Mouse (Mus musculus) natural killer cell, adult 2 months (primary cell): ENCODE results near the gene Kctd11.

Experiments
- DNase-seq, 2 experiments: peaks; one replicate each; pipeline ENCODE4 v3.0.0; 2022; ENCODE audit warnings: low spot score in 2 of 2

The Kctd11 gene

DNA sequence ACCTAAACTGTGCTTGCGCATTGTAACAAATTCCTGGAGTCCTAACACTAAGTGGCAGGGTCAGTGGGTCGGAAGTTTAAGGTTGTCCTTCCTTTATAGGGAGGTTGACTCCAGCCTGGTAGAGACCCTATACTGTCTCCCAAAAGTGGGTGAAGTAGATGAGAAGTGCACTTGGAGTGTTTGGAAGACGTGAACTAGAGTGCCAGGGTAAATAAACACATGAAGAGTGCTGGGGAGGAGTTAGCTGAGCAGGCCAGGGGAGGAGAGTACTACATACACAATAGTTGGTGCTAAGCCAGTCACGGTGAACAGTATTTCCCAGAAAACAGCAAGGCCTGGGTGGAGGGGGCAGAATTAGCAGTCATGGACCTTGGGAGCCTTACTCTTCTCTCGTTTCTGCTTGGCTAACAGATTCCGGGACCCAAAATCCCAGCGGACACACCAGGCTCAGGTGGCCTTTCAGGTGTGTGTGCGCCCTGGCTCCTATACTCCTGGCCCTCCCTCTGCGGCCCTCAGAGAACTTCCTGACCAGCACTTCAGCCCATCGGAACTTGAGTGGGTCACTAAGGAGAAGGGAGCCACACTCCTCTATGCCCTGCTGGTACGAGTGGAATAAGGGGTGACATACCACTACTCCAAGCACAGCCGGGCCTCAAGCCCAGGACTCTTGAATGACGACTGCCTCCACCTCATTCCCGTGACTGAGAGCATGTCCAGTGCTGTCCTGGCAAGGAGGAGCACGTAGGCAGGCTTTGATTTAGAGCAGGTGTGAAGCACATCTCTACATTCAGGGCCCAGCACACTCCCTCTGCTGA lies 31.7 kb upstream of the Kctd11 start:
- DNase-seq: no peak

DNA sequence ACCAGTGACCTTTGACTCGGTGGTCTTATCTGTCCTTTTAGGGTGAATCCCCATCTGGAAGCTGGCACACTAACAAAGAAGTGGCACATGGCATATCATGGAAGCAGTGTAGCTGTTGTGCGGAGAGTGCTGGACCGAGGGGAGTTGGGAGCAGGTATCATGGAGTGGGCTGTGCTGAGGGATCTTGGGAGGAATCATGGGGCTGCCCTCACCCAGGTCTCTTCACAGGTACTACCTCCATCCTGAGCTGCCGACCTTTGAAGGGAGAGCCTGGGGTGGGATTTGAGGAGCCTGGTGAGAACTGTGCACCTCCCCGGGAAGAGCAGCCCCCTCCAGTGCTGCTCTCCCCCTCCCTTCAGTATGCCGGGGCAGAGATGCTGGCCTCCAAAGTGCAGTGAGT lies 30.5 kb upstream of the Kctd11 start:
- DNase-seq: no peak

DNA sequence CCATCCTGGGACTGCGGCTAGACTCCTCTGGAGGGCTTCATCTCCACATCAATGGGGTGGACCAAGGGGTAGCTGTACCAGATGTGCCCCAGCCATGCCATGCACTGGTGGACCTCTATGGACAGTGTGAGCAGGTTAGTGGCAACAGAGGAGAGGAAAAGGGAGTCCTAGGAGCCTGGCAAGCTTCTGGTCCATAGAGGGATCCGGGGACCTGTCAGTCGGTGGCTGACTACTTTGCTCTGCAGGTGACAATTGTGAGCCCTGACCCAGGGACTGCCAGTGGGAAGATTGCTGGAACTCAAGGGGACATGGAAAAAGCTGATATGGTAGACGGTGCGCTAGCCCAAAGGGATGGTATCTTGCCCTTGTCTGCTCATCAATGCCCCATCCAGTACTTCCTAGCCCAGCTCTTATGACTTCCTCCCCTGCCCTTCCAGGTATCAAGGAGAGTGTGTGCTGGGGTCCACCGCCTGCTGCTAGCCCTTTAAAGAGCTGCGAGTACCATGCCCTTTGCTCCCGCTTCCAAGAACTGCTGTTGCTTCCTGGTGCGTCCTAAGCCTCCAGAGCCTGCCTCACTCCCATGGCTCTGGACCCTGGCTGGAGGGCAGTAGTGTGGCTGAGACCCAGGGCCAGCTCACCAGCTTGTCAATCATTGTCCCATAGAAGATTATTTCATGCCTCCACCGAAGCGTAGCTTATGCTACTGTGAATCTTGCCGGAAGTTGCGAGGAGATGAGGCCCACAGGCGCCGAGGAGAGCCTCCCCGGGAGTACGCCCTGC lies 29.8 kb upstream of the Kctd11 start:
- no peak for DNase-seq

DNA sequence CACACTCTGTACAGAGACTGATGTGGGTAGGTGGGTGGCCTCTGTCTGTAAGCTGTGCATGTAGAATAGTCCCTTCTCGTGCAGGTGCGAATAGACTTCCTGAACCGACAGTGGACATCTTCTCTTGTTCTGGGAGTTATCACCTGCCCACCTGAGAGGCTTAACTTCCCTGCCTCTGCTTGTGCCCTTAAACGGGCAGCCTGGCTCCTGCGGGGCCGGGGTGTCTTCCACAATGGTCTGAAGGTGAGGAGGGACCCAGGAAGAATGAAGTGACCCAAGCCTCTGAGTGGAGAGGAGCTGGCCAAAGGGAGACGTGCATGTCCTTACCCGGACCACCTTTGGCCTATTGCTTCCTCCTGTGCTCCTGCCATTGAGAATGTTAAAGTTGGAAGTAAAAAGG lies 29.0 kb upstream of the Kctd11 start:
- DNase-seq: no peak

DNA sequence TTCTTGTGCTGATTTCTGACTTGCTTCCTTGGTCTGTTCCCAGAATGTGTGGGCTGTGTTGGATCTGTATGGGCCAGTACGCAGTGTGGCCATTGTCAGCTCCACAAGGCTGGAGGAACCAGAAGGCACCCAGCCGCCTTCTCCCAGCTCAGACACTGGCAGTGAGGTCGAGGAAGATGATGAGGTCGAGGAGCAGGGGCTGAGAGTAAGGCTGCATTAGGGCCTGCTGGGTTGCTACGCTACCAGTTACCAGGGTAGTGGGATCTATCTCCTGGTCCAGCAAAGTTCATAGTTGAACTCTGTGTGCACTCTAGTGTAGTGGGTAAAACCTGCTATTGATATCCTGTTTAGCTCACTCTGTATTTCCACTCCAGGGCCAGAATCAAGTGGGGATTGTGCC lies 28.0 kb upstream of the Kctd11 start:
- no peak for DNase-seq

DNA sequence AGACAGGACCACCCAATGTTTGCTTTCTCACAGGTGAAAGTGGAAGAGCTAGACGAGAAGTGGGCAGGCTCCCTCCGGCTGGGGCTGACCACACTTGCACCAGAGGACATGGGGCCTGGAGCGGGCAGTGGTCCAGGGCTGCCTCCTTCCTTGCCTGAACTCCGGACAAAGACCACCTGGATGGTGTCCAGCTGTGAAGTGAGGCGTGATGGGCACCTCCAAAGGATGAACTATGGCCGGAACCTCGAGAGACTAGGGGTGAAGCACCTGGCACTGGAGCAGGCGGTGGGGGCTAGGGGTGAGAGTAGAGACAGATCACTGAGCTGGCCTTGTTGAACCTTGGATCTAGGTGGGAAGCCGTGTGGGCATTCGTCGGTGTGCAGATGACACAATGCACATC lies 27.4 kb upstream of the Kctd11 start:
- DNase-seq: no peak

DNA sequence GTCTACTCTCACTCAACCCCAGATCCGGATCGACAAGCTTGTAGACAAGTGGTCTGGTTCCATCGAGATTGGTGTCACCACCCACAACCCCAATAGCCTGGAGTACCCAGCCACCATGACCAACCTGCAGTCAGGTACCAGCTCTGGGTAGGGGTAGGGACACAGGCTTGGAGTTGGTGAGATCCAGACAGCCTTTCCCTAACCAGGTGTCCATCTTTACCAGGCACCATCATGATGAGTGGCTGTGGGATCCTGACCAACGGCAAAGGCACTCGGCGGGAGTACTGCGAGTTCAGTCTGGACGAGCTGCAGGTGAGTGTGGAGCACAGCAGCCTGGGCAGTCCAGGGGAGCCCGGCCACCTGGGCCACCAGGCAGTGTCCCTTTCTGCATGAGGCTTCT lies 23.1 kb upstream of the Kctd11 start:
- DNase-seq: no peak

DNA sequence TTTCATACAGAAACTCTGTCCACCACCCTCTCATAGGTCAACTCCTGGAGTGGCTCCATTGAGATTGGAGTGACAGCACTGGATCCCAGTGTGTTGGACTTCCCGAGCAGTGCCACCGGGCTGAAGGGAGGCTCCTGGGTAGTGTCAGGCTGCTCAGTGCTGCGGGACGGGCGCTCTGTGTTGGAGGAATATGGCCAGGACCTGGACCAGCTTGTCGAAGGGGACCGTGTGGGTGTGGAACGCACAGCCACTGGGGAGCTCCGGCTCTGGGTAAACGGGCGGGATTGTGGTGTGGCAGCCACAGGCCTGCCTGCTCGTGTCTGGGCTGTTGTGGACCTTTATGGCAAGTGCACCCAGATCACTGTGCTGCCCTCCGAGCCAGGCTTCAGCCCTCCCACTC lies 21.8 kb upstream of the Kctd11 start:
- no peak for DNase-seq

DNA sequence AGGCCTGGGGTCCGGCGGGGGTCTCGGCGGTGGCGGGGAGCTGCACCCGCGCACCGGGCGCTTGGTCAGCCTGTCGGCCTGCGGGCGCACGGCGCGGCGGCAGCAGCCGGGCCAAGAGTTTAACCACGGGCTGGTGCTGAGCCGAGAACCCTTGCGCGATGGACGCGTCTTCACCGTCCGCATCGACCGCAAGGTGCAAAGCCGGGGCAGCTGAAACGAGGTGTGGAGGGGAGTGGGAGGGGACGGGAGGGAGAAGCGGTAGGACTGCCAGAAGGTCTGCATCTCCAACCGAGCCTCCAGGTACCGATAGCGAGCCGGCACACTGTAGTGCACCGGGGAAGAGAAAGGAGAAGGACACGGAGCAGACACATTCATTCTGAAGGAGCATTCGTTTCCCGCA lies 20.8 kb upstream of the Kctd11 start:
- no peak for DNase-seq

DNA sequence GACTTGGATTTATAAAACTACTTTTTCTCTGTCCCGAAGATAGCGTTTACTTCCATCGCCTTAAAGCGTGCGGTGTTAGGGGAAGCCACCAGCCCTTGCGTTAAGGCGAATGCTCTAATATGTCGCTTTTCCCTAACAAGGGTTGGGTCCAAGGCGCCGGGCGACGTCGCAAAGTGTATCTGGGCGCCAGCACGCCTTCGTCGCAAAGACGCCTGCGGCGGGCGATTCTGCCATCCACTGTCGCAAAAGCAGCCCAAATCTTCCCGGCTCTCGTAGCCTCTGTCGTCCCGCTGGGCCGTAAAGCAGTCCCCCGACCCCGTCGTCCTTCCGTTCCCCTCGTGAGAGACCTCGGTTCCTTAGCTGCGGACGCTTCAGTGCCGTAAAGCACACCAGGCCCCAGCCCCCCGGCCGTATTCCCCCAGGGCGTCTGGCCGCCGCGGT lies 20.2 kb upstream of the Kctd11 start:
- peak; percentile 86 to 89 for DNase-seq

DNA sequence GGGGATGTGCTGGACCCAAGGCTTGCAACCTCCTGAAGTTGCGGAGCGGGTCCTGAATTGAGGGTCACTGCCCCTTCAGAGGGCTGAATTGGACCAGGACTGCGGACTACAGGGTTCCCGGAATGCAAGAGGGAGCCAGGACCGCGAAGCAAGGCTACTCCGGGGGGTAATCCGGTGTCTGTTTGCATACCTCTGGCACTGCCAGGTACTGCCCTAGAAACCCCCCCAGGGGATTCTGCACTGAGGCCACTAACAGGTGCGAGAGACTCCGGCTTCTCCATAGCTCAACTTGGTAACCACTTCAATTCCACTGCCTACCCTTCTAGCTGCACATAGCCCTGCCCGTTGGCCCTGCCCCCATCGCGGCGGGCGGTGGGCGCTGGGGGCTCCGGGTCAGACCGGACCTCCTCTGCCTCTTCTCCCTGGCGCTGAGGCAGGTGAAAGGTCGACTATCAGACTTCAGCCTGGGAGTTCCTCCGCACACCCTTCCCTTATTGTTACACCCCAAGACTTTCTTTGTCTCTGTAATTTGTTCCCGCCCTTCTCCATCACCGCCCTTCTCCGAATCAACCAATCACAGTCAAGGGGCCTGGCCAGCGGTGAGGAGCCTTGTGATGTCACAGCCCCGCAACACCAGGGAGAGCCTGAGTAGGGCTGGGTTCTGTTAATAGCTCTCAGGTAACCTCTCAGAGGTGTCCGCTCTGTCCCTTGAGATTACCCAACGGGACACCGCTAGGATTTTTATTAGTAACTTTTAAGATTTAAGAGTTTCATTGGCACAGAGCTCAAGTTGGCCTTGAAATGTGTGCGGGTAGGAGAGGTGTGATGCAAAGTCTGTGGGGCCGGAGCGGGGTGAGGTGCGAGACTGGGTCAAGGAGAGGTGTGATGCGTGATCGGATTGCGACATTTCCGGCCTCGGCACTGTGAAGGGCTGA lies 19.5 kb upstream of the Kctd11 start, which contains the start of the genes 2810408A11Rik and Neurl4:
2810408A11Rik (minus strand) TSS at position 517 of the 935 bp plus-strand sequence.
Neurl4 (plus strand) TSS at position 602 of the 935 bp plus-strand sequence.
- DNase-seq: peak; percentile 86 to 89

DNA sequence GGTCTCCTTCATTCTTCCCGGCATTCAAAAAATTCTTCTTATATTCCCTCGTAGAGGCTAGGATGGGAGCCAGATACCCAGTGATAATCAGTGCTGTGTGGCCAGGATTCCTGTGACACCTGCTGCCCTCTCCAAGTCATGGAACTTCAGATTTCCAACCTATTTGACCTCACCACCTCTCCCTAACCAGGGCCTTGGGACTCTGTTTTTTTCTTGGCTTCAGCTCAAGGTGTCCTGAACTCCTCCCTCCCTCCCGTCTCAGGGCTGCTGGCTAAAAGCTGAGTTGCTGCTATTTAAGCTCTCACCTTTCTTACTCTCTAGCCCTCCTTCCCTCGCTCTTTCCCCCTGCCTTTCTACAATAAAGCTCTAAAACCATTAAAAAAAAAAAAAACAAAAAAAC lies 18.7 kb upstream of the Kctd11 start:
- no peak for DNase-seq

DNA sequence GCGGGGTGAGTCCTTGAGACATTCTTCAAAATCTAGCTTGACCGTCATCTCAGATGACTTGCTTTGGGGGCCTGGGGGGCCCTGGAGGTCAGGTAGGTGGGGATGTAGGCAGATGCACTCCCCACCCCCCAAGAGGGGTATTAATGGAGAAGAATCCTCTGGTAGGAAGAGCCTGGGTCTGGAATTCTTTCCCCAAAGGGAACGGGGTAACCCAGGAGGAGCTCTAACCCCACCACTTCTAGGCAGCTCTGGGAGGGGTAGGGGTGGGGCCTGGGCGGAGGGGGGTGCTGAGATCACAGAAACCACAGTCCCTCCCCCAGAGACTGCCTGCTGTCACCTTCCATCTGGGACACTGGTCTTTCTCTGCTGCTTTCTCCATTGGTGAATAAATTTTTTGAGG lies 14.1 kb upstream of the Kctd11 start, which contains the start of gene Acap1:
Acap1 (minus strand) TSS at position 249 of the 400 bp plus-strand sequence.
- DNase-seq: peak; percentile 63 to 70

DNA sequence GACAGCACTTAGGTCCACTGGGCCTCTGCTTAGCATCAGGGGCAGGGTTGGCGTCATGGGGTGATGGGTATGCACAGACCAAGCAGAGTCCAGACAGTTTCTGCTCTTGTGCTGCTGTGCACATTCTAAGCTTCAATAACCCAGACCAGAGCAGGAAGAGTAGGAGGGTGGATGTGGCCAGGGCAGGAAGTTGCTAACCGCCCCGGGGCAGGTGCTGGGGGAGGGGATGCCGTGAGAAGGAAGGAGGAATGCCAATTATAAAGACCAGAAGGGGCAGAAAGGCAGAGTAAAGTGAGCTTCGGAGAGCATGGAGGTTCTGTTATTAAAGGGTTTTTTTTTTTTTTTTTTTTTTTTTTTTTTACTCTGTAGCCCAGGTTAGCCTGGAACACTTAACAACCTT lies 13.5 kb upstream of the Kctd11 start:
- peak; percentile 82 to 83 for DNase-seq

DNA sequence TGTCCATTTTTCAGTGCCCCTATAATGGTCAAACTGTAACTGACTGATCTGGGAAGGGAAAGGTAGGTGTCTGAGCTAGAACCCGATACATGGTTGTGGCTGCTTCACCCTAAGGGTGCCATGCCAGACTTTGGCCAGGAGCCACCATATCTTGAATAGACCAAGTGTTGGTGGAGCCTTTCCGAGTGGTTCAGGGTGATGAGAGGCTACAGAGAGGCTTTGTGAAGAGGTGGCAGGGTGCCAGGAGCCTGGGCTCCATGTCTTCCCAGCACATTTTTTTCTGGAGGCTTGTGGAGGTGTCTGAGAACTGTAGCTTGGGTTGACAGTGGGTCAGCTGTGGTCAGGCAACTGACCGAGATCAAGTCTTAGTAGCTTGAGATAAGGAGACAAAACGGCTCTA lies 10.3 kb upstream of the Kctd11 start:
- no peak for DNase-seq

DNA sequence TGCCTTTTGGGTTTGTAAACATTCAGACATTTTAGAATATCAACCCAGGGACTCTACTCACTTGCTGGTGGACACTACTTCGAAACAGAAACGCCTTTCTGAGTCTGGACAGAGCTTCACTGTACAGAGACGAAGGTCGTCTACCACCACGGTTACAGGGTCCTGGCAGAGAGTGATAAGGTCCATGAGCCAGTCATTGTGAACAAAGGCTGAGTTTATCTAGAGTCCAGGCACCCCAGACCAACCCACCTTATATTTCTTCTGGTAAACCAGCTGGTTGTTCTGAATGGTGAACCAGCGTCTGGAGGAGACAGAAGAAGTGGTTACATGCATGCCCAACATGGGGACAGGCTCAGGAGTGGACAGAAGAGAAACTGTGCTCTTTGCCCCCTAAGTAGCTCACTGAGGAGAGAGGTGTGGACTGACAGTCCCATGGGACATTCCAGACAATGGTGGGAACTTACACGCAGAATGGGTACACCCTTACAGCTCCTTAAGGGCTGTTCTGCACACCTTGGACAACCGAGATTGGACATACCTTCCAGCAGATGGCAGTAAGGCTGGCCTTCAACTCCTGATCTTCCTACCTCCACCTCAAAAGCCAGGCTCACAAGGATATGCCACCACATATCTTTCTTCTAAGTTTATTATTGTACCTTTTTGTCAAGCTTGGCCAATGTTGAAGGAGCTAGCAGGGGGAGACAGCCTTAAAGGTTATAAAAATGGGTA lies 5.9 kb upstream of the Kctd11 start:
- DNase-seq: no peak

DNA sequence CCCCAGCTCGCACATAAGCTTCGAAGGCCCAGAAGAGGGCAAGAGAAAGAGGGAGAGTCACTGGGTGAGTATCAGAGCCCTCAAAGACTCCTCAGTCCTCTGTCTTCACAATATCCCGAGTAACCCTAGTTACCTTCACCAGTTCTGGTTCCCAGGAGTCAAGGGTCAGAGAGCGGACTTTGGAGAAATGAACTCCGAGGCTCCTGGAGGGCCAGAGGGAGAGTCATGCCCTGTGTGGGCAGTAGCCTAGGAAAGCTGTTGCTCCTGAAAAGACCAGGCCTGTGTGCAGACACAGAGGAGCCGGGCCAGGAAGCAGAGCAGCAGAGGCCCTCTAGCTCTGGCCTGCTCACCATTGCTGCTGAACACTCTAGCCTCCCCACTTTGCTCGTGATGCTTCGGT lies 3.5 kb upstream of the Kctd11 start:
- no peak for DNase-seq

DNA sequence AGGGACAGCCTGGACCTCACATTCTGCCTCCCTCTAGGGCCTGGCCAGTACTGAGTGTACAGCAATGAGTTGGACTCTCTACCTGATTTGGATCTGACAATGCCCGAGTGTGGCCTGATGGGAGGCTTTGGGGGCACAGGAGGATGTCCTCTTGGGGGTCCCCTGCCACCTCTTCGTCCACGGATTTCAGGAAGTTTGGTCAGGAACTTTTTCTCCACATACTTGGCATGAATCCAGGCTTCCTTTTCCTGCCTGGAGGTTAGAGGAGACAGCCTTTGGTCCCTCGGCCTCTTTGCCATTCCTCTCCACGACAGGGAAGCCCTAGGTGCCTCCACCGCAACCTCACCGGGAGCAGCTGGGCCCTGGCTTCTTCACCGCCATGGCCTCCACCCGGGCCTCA lies 3.0 kb upstream of the Kctd11 start:
- no peak for DNase-seq

DNA sequence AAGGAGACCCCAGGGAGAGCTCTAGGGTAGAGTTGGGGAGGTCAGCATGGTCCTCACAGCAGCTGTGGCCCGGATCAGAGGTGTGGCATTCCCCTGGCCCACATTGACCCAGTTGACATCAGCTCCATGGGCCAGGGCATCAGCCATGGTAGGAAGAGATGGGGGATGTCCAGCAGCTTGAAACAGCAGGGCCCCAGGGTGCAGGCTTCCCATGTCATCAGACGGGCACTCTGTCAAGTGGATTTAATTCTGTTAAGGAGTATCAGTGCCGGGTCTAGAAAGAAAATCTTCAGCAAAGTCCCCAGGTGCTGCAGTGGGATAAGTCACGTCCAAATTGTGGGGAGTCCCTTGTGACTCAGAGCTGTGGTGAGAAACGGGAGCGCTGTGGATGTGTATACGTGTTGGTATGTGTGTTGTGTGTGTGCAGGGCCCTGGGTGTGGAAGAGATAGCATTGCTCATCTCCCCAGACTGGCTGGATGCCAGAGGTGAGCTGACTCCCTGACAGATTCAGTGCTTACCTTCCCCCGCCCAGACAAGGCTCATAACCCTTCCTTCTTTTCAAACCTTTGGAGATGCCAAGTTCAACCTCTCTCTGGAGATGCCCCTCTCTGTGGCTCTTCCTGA lies 2.4 kb upstream of the Kctd11 start:
- no peak for DNase-seq

DNA sequence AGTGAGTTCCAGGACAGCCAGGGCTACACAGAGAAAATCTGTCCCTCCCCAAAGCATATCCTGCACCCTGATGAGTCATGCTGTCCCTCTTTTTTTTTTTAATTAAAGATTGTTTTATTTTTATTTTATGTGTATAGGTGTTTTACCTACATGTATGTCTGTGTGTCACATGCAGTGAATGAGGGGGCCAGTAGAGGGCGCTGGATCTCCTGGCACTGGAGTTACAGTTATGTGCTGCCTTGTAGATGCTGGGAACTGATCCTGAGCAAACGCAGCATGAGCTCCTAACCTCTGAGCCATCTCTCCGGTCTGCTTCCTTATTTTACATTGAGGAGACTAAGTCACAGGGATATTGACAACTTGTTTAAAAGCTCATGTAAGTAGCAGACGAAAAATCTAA lies 1.9 kb upstream of the Kctd11 start:
- peak; percentile 62 to 72 for DNase-seq
